Mouse (Mus musculus) lung, embryonic 14.5 days (tissue): ENCODE measurements around the gene Myog. TPM values are rescaled to one million over a fixed set of nuclear protein-coding genes. Genes with fewer than 3 reads are reported as not detected.
A peak's percentile ranks its signal among the peaks of the same experiment; 100 is the strongest.

ENCODE experiments used
- ATAC-seq: fragments of 200-750 bp; cut with Nextera tagmentation; 2 replicates; pipeline ENCODE4 v1.8.0; 2017; ENCODE audit warnings: mild to moderate bottlenecking, moderate TSS enrichment, moderate library complexity; ENCODE audit not compliant: insufficient read depth
- DNase-seq: peaks from one replicate; pipeline ENCODE4 v3.0.0-alpha.2; 2015
- H3K27ac ChIP-seq: fragments of 300-500 bp; sonication (generic); 2 replicates; pipeline ENCODE4 v1.5.1; 2014; ENCODE audit warnings: low read depth, mild to moderate bottlenecking, moderate library complexity
- H3K27me3 ChIP-seq: fragments of 300-500 bp; sonication (generic); 2 replicates; pipeline ENCODE4 v1.6.1; 2014; ENCODE audit warnings: low read length, control low read depth; ENCODE audit not compliant: insufficient read depth
- H3K36me3 ChIP-seq: fragments of 300-500 bp; sonication (generic); 2 replicates; pipeline ENCODE4 v1.6.1; 2014; ENCODE audit warnings: control low read depth; ENCODE audit not compliant: insufficient read depth
- H3K4me1 ChIP-seq: fragments of 300-500 bp; sonication (generic); 2 replicates; pipeline ENCODE4 v1.6.1; 2014; ENCODE audit warnings: antibody characterized with exemption, control low read depth; ENCODE audit not compliant: insufficient read depth
- H3K4me2 ChIP-seq: fragments of 300-500 bp; sonication (generic); 2 replicates; pipeline ENCODE4 v1.6.1; 2014; ENCODE audit warnings: mild to moderate bottlenecking
- H3K4me3 ChIP-seq: fragments of 300-500 bp; sonication (generic); 2 replicates; pipeline ENCODE4 v1.5.1; 2014; ENCODE audit warnings: low read depth, low read length
- H3K9ac ChIP-seq: fragments of 300-500 bp; sonication (generic); 2 replicates; pipeline ENCODE4 v1.6.1; 2014
- H3K9me3 ChIP-seq: fragments of 300-500 bp; sonication (generic); 2 replicates; pipeline ENCODE4 v1.6.1; 2016; ENCODE audit warnings: low read depth, low read length, control low read depth
- CTCF ChIP-seq: IDR thresholded peaks from 2 replicates; pipeline ENCODE4 v1.5.1; 2016; ENCODE audit warnings: antibody characterized with exemption, low read depth
- WGBS: fragments of 180-500 bp; shearing (Covaris S2); extraction: QIAGEN DNeasy Blood & Tissue Kit; methylation state at CpG from one replicate; pipeline ENCODE4 v1.1.7; 2014; 5-methylcytosine and 5-hydroxymethylcytosine counted together
- polyA plus RNA-seq: library from polyadenylated mRNA; unstranded; fragments of >200 nt; fragmentation: Nextera tagmentation; extraction: Ambion mirVana; gene quantifications from 2 replicates; pipeline ENCODE4 v1.2.1, GENCODE M21; 2014

Gene Myog
- polyA plus RNA-seq, 1 experiment from 2014 or later = not detected

DNA sequence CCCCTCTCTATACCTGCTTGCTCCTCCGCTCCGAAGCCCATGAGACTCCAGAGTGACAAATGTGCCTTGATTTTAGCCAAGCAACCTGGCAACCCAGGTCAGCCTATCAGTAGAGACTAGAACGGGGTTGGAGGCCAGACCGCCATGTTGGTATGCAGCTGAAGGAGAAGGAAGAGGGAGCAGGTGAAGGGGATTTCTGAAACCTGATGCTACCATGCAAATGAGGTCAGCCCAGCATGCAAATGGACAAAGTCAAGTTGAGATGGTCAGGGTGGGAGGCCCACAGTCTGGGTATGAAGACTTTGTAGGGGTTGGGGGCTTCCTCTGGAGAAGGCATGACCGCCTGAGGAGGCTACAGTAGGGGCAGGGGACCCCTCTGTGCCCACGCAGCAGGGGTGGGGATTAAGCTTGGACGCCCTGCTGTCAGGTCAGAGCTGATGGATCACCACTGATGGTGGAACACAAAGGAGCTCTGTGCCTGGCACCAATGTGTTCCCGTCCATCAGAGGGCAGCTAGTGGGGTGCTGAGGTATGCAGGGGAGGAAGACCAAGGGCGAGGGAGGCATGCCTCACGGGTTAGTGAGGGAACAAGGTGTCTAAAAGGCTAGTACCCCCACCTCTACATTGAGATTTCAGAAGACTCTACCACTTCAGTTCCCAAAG is 4.2 kb upstream of the Myog start:
- no peak for TF ChIP-seq CTCF
- no peak for ATAC-seq

DNA sequence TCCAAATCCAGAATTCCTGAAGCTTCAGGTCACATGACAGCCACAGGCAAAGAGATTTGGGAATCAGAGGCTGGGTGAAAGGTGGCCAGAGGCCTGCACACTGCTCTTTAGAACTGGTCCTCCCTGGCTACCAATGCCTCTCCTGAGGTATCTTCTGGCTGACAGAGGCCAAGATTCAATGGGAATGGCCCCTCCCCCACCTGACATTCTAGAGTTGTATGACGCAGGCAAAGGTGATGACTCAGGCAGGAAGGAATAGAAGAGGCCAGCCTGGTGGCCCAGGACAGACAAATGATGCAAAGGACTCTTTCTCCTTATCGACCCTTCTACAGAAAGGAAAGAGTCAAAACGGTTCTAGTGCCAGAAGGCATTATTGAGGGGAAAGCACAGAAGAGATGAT is 1.6 kb upstream of the Myog start:
- no peak for TF ChIP-seq CTCF
- Histone ChIP-seq H3K4me3 (no peak overlapping the region), H3K9me3 (no peaks in the 10 kb centered on the region), H3K4me2 (no peak overlapping the region), H3K4me1 (no peaks in the 10 kb centered on the region; the same call in 1 of the 2 replicates), H3K36me3 (no peaks in the 10 kb centered on the region), H3K9ac (no peak overlapping the region), H3K27me3 (no peaks in the 10 kb centered on the region), H3K27ac (no peak overlapping the region)
- DNase-seq (no peak), ATAC-seq (no peak)
- WGBS = 62% methylated on average over 3 of the region's 3 CpGs

More for the DNA sequence above, 4.2 kb upstream of the Myog start:
- Histone ChIP-seq H3K4me1 (no peaks in the 10 kb centered on the region), H3K4me2 (no peak overlapping the region), H3K9ac (no peak overlapping the region), H3K4me3 (no peak overlapping the region), H3K9me3 (no peaks in the 10 kb centered on the region), H3K27me3 (no peaks in the 10 kb centered on the region), H3K36me3 (no peaks in the 10 kb centered on the region), H3K27ac (no peak overlapping the region)
- WGBS = 50% methylated on average over 10 of the region's 10 CpGs
- no peak for DNase-seq

DNA sequence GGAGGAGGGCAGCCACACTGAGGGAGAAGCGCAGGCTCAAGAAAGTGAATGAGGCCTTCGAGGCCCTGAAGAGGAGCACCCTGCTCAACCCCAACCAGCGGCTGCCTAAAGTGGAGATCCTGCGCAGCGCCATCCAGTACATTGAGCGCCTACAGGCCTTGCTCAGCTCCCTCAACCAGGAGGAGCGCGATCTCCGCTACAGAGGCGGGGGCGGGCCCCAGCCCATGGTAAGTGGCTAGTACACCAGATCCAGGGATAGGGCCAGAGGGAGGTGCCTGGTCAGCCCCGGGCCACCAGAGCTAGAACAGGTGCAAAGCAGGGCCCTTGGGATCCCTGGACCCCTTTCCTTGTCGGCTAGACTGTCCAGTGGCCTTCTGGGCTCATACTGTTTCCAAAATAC is 511 bp downstream of the Myog start:
- no peaks in the 10 kb centered on the region for H3K9me3 ChIP-seq
- H3K27me3 ChIP-seq = no peaks in the 10 kb centered on the region
- no peak overlapping the region for H3K27ac ChIP-seq
- H3K36me3 ChIP-seq = no peaks in the 10 kb centered on the region
- no peaks in the 10 kb centered on the region; the same call in 1 of the 2 replicates for H3K4me1 ChIP-seq
- 88% methylated on average over 13 of the region's 13 CpGs for WGBS
- H3K4me3 ChIP-seq = no peak overlapping the region
- DNase-seq (no peak), ATAC-seq (no peak)
- no peak overlapping the region for H3K9ac ChIP-seq
- no peak for TF ChIP-seq CTCF
- no peak overlapping the region for H3K4me2 ChIP-seq

DNA sequence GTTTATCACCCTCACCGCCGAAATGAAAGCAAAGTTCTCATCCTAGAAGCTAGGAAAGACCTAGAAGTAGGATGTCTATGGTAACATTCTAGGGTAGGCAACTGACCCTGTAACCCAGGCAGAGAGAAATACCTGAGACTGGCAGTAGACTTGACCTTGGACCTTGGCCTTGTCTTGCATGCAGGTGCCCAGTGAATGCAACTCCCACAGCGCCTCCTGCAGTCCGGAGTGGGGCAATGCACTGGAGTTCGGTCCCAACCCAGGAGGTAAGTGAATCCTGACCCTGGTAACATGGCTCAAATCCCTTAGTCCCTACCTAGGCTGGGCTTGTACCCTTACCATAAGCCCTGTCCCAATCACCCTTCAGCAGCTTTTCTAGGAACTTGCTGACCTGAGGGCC is 1.1 kb downstream of the Myog start:
- H3K27me3 ChIP-seq = no peaks in the 10 kb centered on the region
- no peak overlapping the region for H3K4me2 ChIP-seq
- no peak for DNase-seq
- ATAC-seq = no peak
- peak; percentile 37 for TF ChIP-seq CTCF
- no peak overlapping the region for H3K27ac ChIP-seq
- no peaks in the 10 kb centered on the region for H3K9me3 ChIP-seq
- H3K4me1 ChIP-seq = no peaks in the 10 kb centered on the region; the same call in 1 of the 2 replicates
- no peak overlapping the region for H3K4me3 ChIP-seq
- no peaks in the 10 kb centered on the region for H3K36me3 ChIP-seq
- no peak overlapping the region for H3K9ac ChIP-seq
- WGBS = 59% methylated on average over 5 of the region's 5 CpGs

DNA sequence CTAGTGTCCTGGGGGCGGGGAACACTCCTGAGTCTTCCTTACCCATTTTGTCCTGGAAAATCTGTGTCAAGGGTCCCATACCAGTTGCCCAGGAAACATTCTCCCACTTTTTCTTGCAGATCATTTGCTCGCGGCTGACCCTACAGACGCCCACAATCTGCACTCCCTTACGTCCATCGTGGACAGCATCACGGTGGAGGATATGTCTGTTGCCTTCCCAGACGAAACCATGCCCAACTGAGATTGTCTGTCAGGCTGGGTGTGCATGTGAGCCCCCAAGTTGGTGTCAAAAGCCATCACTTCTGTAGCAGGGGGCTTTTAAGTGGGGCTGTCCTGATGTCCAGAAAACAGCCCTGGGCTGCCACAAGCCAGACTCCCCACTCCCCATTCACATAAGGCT is 1.8 kb downstream of the Myog start:
- no peak overlapping the region for H3K9ac ChIP-seq

DNA sequence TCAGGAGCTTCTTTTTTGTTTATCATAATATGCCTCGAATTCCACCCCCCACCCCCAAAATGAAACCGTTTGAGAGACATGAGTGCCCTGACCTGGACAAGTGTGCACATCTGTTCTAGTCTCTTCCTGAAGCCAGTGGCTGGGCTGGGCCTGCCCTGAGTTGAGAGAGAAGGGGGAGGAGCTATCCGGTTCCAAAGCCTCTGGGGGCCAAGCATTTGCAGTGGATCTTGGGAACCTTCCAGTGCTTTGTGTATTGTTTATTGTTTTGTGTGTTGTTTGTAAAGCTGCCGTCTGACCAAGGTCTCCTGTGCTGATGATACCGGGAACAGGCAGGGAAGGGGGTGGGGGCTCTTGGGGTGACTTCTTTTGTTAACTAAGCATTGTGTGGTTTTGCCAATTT is 2.3 kb downstream of the Myog start:
- Histone ChIP-seq H3K4me2 (no peak overlapping the region), H3K4me3 (no peak overlapping the region), H3K27ac (no peak overlapping the region), H3K27me3 (no peaks in the 10 kb centered on the region), H3K9me3 (no peaks in the 10 kb centered on the region), H3K4me1 (no peaks in the 10 kb centered on the region; the same call in 1 of the 2 replicates), H3K9ac (no peak overlapping the region), H3K36me3 (no peaks in the 10 kb centered on the region)
- DNase-seq (peak; percentile 64), ATAC-seq (no peak; the same call in 1 of the 2 replicates)
- TF ChIP-seq CTCF = no peak
- WGBS = 14% methylated on average over 5 of the region's 5 CpGs

More for the DNA sequence above, 1.8 kb downstream of the Myog start:
- Histone ChIP-seq H3K36me3 (no peaks in the 10 kb centered on the region), H3K4me2 (no peak overlapping the region), H3K9me3 (no peaks in the 10 kb centered on the region), H3K27ac (no peak overlapping the region), H3K27me3 (no peaks in the 10 kb centered on the region), H3K4me1 (no peaks in the 10 kb centered on the region; the same call in 1 of the 2 replicates), H3K4me3 (no peak overlapping the region)
- WGBS = 65% methylated on average over 8 of the region's 8 CpGs
- DNase-seq (no peak), ATAC-seq (no peak)
- TF ChIP-seq CTCF = no peak

DNA sequence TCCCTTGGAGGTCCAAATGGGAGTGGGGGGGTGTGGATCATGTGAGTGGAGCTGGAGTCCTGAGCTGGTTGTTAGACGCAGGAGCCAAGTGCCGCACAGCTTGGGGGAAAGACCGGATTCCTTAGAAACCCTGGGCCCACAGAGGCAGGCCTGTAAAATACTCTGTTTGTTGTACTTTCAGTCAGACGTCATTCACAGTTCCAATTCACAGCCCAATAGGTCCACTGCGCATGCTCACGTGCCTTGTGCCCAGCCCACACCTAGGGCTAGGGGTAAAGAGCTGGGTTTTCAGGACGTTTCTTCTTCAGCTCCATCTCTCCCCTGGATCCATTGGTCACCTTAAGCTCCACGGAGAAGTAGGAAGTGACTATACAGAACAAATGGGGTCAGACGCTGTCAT is 2.8 kb downstream of the Myog start:
- no peak for TF ChIP-seq CTCF
- H3K27me3 ChIP-seq = no peaks in the 10 kb centered on the region

DNA sequence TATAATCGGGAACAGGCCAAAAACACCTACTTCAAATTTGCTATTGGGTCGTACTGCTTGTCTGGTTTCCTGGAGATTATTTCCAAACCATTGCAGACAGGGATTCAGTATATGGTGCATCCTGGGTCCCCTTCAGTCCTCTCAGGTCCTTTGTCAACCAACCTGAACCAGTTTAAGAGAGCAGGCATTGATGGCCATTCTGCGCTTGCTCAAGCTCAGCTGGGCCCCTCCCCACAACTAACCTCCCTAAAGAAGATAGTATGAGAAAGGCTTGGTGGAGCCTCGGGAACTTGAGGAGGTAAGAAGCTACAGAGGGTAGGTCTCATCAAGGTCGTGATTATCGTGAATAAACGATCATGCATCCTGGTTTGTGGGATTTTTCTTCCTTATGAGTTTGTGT is 3.5 kb downstream of the Myog start:
- no peak for ATAC-seq
- Histone ChIP-seq H3K36me3 (no peaks in the 10 kb centered on the region), H3K27me3 (0 out of 2 replicates have a peak, but pooled peaks cover 5% of the 10 kb centered on the region), H3K4me2 (no peak overlapping the region), H3K4me3 (no peak overlapping the region), H3K4me1 (no peaks in the 10 kb centered on the region; the same call in 1 of the 2 replicates), H3K9me3 (no peaks in the 10 kb centered on the region), H3K27ac (no peak overlapping the region), H3K9ac (no peak overlapping the region)
- no peak for DNase-seq
- no peak for TF ChIP-seq CTCF
- WGBS = 82% methylated on average over 7 of the region's 7 CpGs

More for the DNA sequence above, 2.8 kb downstream of the Myog start:
- no peak overlapping the region for H3K27ac ChIP-seq
- no peaks in the 10 kb centered on the region; the same call in 1 of the 2 replicates for H3K4me1 ChIP-seq
- no peaks in the 10 kb centered on the region for H3K9me3 ChIP-seq
- H3K4me2 ChIP-seq = no peak overlapping the region
- WGBS = 44% methylated on average over 9 of the region's 9 CpGs
- H3K9ac ChIP-seq = no peak overlapping the region
- no peak overlapping the region for H3K4me3 ChIP-seq
- no peak for DNase-seq
- no peaks in the 10 kb centered on the region for H3K36me3 ChIP-seq
- ATAC-seq = no peak
